Mouse (Mus musculus) embryonic fibroblast, embryonic 13.5 days (primary cell): ENCODE data around the gene Ccser2.

Experiments
- CTCF ChIP-seq: IDR thresholded peaks from 2 replicates; pipeline ENCODE4 v1.5.1; 2011; ENCODE audit warnings: mild to moderate bottlenecking, control low read depth, low read length, moderate library complexity, borderline replicate concordance; ENCODE audit not compliant: insufficient read depth
- POLR2A ChIP-seq: IDR thresholded peaks from 2 replicates; pipeline ENCODE4 v1.6.1; 2011; ENCODE audit warnings: low read depth, mild to moderate bottlenecking, control low read depth, low read length, moderate library complexity

DNA sequence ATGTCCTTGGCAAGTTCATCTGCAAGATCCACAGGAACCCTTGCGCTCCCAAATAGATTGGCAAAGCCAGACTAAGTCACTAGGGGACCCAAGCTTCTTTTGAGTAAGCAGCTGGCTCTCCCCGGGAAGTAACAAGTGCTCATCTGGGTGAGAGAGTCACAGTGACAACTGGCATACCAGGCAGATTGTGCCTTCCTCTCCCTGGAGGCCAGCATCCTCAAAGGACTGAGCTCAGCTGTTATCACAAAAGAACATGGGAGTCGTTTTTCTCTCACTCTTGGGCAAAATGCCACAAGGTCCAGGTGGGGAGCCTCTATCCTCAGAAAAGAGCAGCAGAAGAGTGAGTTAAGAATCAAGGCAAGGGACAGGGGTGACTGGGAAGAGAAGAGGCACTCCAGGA, 37.3 kb upstream of the Ccser2 start:
- TF ChIP-seq CTCF (no peak), POLR2A (no peak)
